Mouse (Mus musculus) stomach, embryonic 15.5 days (tissue): ENCODE results near the gene Fbxl21. TPM values are rescaled to one million over a fixed set of nuclear protein-coding genes. Genes with fewer than 3 reads are reported as not detected.

ENCODE experiments used
- ATAC-seq: fragments of 200-750 bp; cut with Nextera tagmentation; 2 replicates; pipeline ENCODE4 v1.8.0; 2017; ENCODE audit warnings: low read depth, moderate number of reproducible peaks, moderate TSS enrichment; ENCODE audit not compliant: insufficient read depth, low FRiP score
- H3K27ac ChIP-seq: fragments of 300-500 bp; sonication (generic); 2 replicates; pipeline ENCODE4 v1.5.1; 2015; ENCODE audit warnings: mild to moderate bottlenecking, inconsistent platforms
- H3K27me3 ChIP-seq: fragments of 300-500 bp; sonication (generic); replicated peaks from 2 replicates; pipeline ENCODE4 v1.6.1; 2015; ENCODE audit warnings: inconsistent platforms
- H3K36me3 ChIP-seq: fragments of 300-500 bp; sonication (generic); 2 replicates; pipeline ENCODE4 v1.6.1; 2015; ENCODE audit warnings: inconsistent platforms
- H3K4me1 ChIP-seq: fragments of 300-500 bp; sonication (generic); 2 replicates; pipeline ENCODE4 v1.6.1; 2015; ENCODE audit warnings: inconsistent platforms
- H3K4me2 ChIP-seq: fragments of 300-500 bp; sonication (generic); 2 replicates; pipeline ENCODE4 v1.6.1; 2015; ENCODE audit warnings: mild to moderate bottlenecking, inconsistent platforms
- H3K4me3 ChIP-seq: fragments of 300-500 bp; sonication (generic); replicated peaks from 2 replicates; pipeline ENCODE4 v1.5.1; 2015; ENCODE audit warnings: inconsistent platforms
- H3K9ac ChIP-seq: fragments of 300-500 bp; sonication (generic); 2 replicates; pipeline ENCODE4 v1.6.1; 2015; ENCODE audit warnings: inconsistent platforms
- H3K9me3 ChIP-seq: fragments of 300-500 bp; sonication (generic); 2 replicates; pipeline ENCODE4 v1.6.1; 2016; ENCODE audit warnings: inconsistent platforms
- WGBS: fragments of 180-500 bp; shearing (Covaris S2); methylation state at CpG from one replicate; pipeline ENCODE4 v1.1.7; 2015; 5-methylcytosine and 5-hydroxymethylcytosine counted together
- polyA plus RNA-seq: library from polyadenylated mRNA; unstranded; fragments of >200 nt; fragmentation: Nextera tagmentation; extraction: Ambion mirVana; gene quantifications from 2 replicates; pipeline ENCODE4 v1.2.1, GENCODE M21; 2015

Fbxl21 gene
- polyA plus RNA-seq, 1 experiment from 2014 or later, result 2.5 TPM

- Histone ChIP-seq H3K27ac (no peak overlapping the region), H3K9me3 (no peaks in the 10 kb centered on the region), H3K27me3 (no peaks in the 10 kb centered on the region), H3K36me3 (no peaks in the 10 kb centered on the region), H3K4me3 (no peak overlapping the region), H3K9ac (no peak overlapping the region), H3K4me1 (no peaks in the 10 kb centered on the region), H3K4me2 (no peak overlapping the region)
- 69% methylated on average over 6 of the region's 6 CpGs for WGBS
- no peak for ATAC-seq
Observed at GRCm38 (mm10) chr13:56506871-56507496, 15.3 kb upstream of the Fbxl21 start.

- Histone ChIP-seq H3K36me3 (no peaks in the 10 kb centered on the region), H3K27me3 (no peaks in the 10 kb centered on the region), H3K4me3 (no peak overlapping the region), H3K27ac (no peak overlapping the region), H3K4me1 (no peaks in the 10 kb centered on the region), H3K4me2 (no peak overlapping the region), H3K9me3 (no peaks in the 10 kb centered on the region), H3K9ac (no peak overlapping the region)
- ATAC-seq, result no peak
- WGBS, result 78% methylated on average over 2 of the region's 2 CpGs
Observed at GRCm38 (mm10) chr13:56509796-56510195, 12.5 kb upstream of the Fbxl21 start.

DNA sequence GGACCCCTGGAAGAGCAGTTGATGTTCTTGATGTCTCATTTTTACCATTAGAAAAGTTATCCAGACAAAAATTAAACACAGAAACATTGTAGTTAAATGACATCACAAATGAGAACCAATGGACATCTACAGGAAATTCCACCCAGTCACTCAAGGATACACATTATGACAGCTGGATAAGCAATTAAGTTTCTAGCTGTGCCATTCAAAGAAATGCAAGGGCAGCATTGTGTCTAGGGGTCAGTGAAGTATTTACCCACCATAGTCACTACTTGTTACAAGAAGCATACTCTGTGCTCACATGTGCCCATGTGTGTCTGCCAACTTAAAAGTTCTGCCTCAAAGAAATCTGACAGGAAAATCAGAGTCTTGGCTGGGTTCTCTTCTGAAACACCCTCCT lies 8.7 kb upstream of the Fbxl21 start:
- no peak overlapping the region for H3K4me2 ChIP-seq
- H3K36me3 ChIP-seq, result no peaks in the 10 kb centered on the region
- ATAC-seq, result no peak

GRCm38 (mm10) chr13:56516311-56516710 lies 6.0 kb upstream of the Fbxl21 start:
- Histone ChIP-seq H3K4me1 (no peaks in the 10 kb centered on the region), H3K4me3 (no peak overlapping the region), H3K4me2 (no peak overlapping the region), H3K36me3 (no peaks in the 10 kb centered on the region), H3K27ac (no peak overlapping the region), H3K27me3 (no peaks in the 10 kb centered on the region), H3K9me3 (no peaks in the 10 kb centered on the region), H3K9ac (no peak overlapping the region)
- WGBS, result 59% methylated on average over 4 of the region's 4 CpGs
- ATAC-seq, result no peak

More for the DNA sequence above, 8.7 kb upstream of the Fbxl21 start:
- no peak overlapping the region for H3K9ac ChIP-seq
- no peak overlapping the region for H3K4me3 ChIP-seq
- H3K4me1 ChIP-seq, result no peaks in the 10 kb centered on the region
- no peaks in the 10 kb centered on the region for H3K27me3 ChIP-seq
- H3K27ac ChIP-seq, result no peak overlapping the region
- no peaks in the 10 kb centered on the region for H3K9me3 ChIP-seq

DNA sequence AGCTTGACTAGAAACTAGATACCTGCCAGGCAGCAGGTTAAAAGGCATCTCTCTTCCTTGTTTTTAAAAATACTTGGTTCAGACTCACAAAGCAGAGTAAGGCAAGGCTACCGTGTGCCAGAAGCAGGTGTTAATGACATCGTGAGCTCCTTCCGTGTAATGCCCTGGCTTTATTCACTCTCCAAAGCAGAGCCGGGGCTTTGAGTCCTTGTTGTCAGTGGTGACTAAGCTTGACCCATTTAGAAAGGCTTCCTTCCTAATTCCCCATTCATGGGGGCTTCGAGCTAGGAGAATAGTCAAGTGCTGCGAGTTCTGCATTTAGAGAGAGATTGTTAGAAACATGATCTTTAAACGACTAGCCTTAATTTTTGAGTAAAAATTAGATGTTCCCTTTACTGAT lies 5.5 kb upstream of the Fbxl21 start:
- H3K9me3 ChIP-seq, result no peaks in the 10 kb centered on the region
- H3K27ac ChIP-seq, result no peak overlapping the region
- no peak overlapping the region for H3K4me2 ChIP-seq
- H3K4me3 ChIP-seq, result no peak overlapping the region
- H3K27me3 ChIP-seq, result no peaks in the 10 kb centered on the region
- no peaks in the 10 kb centered on the region for H3K36me3 ChIP-seq
- ATAC-seq, result no peak
- H3K9ac ChIP-seq, result no peak overlapping the region
- 52% methylated on average over 7 of the region's 7 CpGs for WGBS
- H3K4me1 ChIP-seq, result no peaks in the 10 kb centered on the region

DNA sequence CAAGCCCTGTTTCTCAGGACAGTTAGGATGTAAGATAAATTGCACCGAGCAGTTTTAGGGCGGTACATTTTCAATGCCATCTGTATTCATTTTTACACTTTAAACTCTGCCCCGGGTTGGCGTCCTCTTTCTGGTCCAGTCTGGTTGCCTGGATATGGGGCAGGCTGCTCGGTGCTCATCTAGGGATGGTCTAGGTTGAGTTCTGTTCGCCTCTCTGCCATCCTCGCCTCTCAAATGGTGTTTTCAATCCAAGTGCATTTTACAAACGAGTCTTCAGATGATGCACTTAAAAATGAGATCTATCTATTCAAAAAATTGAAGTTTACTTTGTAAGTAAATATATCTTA lies 522 bp downstream of the Fbxl21 start:
- no peaks in the 10 kb centered on the region for H3K9me3 ChIP-seq
- H3K9ac ChIP-seq, result peak overlapping the region; percentile 34; the same call in 1 of the 2 replicates
- no peaks in the 10 kb centered on the region for H3K27me3 ChIP-seq
- peak overlapping the region; percentile 88 for H3K4me2 ChIP-seq
- peak overlapping the region; percentile 65 for H3K4me3 ChIP-seq
- no peaks in the 10 kb centered on the region for H3K36me3 ChIP-seq
- no peak for ATAC-seq
- H3K4me1 ChIP-seq, result no peaks in the 10 kb centered on the region
- WGBS, result 5% methylated on average over 8 of the region's 8 CpGs
- peak overlapping the region; percentile 49; the same call in 1 of the 2 replicates for H3K27ac ChIP-seq

GRCm38 (mm10) chr13:56526871-56527270 lies 4.6 kb downstream of the Fbxl21 start:
- Histone ChIP-seq H3K27me3 (no peaks in the 10 kb centered on the region), H3K4me3 (no peak overlapping the region), H3K4me2 (no peak overlapping the region), H3K9me3 (no peaks in the 10 kb centered on the region), H3K27ac (no peak overlapping the region), H3K36me3 (no peaks in the 10 kb centered on the region), H3K4me1 (no peaks in the 10 kb centered on the region), H3K9ac (no peak overlapping the region)
- no peak for ATAC-seq
- WGBS, result 68% methylated on average over 12 of the region's 12 CpGs

GRCm38 (mm10) chr13:56527846-56528245 lies 5.6 kb downstream of the Fbxl21 start:
- no peak for ATAC-seq
- Histone ChIP-seq H3K36me3 (no peaks in the 10 kb centered on the region), H3K9ac (no peak overlapping the region), H3K27me3 (no peaks in the 10 kb centered on the region), H3K9me3 (no peaks in the 10 kb centered on the region), H3K4me2 (no peak overlapping the region), H3K4me3 (no peak overlapping the region), H3K4me1 (no peaks in the 10 kb centered on the region), H3K27ac (no peak overlapping the region)
- 91% methylated on average over 7 of the region's 7 CpGs for WGBS

DNA sequence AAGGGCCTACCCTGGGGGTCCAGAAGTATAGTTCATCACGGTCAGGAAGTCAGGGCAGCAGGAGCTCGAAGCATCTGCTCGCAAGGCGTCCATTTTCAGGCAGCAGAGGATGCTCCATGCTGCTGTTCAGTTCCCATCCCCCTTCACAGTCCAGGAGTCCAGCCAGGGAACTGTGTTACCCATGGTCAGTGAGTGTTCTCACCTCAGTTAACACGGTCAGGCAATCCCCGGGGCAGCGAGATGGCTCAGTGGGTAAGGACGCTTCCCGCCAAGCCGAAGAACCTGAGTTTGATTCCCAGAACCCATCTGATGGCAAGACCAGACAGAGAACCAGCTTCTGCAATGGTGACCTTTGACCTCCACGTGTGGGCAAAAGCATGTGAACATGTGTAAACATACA lies 6.0 kb downstream of the Fbxl21 start:
- 89% methylated on average over 11 of the region's 11 CpGs for WGBS
- no peaks in the 10 kb centered on the region for H3K27me3 ChIP-seq
- no peaks in the 10 kb centered on the region for H3K4me1 ChIP-seq
- no peak for ATAC-seq
- H3K9me3 ChIP-seq, result no peaks in the 10 kb centered on the region
- H3K4me2 ChIP-seq, result no peak overlapping the region
- H3K4me3 ChIP-seq, result no peak overlapping the region
- no peaks in the 10 kb centered on the region for H3K36me3 ChIP-seq
- H3K27ac ChIP-seq, result no peak overlapping the region
- no peak overlapping the region for H3K9ac ChIP-seq

DNA sequence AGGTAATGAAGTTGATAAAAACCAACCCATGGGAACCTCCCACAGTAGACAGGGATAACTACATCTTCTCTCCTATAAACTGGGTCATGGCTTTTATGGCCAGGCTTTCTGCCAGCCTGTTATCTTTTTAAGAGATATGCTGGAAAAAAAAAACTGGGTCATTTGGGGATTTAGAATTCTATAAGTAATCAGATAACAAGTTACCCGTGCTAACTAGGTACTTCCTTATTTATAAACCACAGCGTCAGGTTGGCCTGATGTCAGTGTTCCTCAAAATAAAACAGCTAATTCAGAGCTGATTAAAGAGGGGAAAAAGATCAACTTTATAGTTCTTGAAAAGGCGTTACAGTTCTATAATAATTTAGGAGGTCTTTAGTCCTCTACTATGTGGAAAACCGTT lies 6.8 kb downstream of the Fbxl21 start:
- WGBS, result 64% methylated on average over 4 of the region's 4 CpGs
- Histone ChIP-seq H3K9me3 (no peaks in the 10 kb centered on the region), H3K4me2 (no peak overlapping the region), H3K27me3 (no peaks in the 10 kb centered on the region), H3K4me3 (no peak overlapping the region), H3K27ac (no peak overlapping the region), H3K36me3 (no peaks in the 10 kb centered on the region), H3K4me1 (no peaks in the 10 kb centered on the region), H3K9ac (no peak overlapping the region)
- no peak for ATAC-seq

GRCm38 (mm10) chr13:56529685-56530084 lies 7.4 kb downstream of the Fbxl21 start:
- no peaks in the 10 kb centered on the region for H3K36me3 ChIP-seq
- H3K4me2 ChIP-seq, result no peak overlapping the region
- no peaks in the 10 kb centered on the region for H3K27me3 ChIP-seq
- WGBS, result 50% methylated on average over 8 of the region's 8 CpGs
- H3K4me3 ChIP-seq, result no peak overlapping the region
- H3K9ac ChIP-seq, result no peak overlapping the region
- ATAC-seq, result no peak
- H3K27ac ChIP-seq, result no peak overlapping the region
- H3K9me3 ChIP-seq, result no peaks in the 10 kb centered on the region
- no peaks in the 10 kb centered on the region for H3K4me1 ChIP-seq

DNA sequence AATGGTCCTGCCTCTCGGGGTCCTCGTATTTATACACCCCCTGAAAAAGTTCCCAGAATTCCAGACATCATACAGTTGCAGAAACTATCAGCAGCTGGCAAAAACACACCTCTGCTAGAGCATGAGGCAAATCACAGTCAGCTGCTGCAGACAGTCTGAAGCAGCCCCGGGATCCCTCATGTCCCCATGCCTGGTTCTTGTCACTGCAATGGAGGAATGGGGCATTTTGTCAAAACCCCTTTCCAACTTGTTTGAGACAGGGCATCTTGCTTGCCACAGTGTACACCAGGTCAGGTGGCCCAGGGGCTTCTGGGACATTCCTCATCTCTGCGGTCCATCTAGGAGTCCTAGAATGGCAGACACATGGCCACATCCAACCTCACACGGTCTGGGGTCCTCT lies 12.7 kb downstream of the Fbxl21 start:
- Histone ChIP-seq H3K27ac (no peak overlapping the region), H3K4me3 (no peak overlapping the region), H3K9me3 (no peaks in the 10 kb centered on the region; the same call in 1 of the 2 replicates), H3K4me2 (no peak overlapping the region), H3K9ac (no peak overlapping the region), H3K36me3 (no peaks in the 10 kb centered on the region), H3K27me3 (no peaks in the 10 kb centered on the region), H3K4me1 (no peaks in the 10 kb centered on the region)
- no peak for ATAC-seq
- 82% methylated on average over 5 of the region's 5 CpGs for WGBS

DNA sequence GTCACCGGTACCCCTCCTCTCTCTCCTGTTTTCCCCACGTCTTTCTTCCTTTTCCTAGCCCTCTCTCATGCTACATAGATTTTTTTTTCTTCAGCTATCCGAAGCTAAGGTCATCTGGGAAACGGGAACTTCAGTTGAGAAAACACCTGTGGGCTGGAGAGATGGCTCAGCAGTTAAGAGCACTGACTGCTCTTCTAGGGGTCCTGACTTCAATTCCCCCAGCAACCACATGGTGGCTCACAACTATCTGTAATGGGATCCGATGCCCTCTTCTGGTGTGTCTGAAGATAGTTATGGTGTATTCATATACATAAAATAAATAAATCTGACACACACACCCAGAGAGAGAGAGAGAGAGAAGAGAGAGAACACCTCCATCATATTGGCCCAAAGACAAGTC lies 13.3 kb downstream of the Fbxl21 start:
- Histone ChIP-seq H3K27ac (no peak overlapping the region), H3K9me3 (no peaks in the 10 kb centered on the region; the same call in 1 of the 2 replicates), H3K4me2 (no peak overlapping the region), H3K4me3 (no peak overlapping the region), H3K27me3 (no peaks in the 10 kb centered on the region), H3K9ac (no peak overlapping the region), H3K36me3 (no peaks in the 10 kb centered on the region), H3K4me1 (no peaks in the 10 kb centered on the region)
- WGBS, result 79% methylated on average over 5 of the region's 5 CpGs
- ATAC-seq, result no peak
